Mouse (Mus musculus): ENCODE measurements around the gene Shld1.
A peak's percentile ranks its signal among the peaks of the same experiment; 100 is the strongest.

Shld1 gene

DNA sequence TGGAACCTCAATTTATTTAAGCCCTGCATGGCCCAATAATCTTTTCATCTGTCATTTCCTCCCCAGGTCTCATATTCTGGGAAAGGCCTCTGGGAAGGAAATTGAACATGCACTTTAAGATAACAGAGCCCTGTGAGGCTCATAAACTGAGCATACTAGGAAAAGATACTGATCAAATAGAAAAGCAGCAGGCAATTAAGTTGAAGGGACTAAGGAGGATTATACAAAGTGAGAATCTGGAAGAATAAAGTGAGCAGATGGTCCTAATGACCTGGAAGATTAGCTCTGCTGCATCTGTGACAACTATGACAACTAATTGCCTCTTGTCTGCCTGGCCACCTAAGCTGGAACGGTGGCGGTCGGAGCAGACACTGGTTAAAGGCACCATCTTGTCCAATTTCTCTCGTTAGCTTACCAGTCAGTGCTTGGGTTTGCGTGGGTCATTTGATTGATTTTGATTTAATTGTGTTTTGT is 37.3 kb downstream of the Shld1 start:
- no peak for DNase-seq (ENCODE audit: low spot score in 2 of 2)

DNA sequence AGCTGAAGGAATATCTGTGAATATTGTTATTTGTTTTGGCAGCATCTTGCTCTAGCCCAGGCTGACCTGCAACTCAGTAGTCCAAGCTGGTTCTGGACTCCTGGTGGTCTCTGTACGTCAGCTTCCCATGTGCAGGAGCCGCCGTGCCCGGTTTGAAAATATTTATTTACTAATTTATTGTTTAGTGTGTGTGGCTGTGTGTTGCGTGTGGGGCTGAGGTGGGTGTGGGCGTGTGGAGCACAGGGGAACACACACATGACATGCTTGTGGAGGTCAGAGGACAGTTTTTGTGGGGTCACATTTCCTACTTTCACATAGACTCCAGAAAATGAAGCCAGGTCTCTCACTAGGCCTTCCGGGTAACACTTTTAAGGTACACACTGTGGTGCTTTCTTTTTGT is 37.8 kb downstream of the Shld1 start:
- no peak for DNase-seq (ENCODE audit: low spot score in 2 of 2)

DNA sequence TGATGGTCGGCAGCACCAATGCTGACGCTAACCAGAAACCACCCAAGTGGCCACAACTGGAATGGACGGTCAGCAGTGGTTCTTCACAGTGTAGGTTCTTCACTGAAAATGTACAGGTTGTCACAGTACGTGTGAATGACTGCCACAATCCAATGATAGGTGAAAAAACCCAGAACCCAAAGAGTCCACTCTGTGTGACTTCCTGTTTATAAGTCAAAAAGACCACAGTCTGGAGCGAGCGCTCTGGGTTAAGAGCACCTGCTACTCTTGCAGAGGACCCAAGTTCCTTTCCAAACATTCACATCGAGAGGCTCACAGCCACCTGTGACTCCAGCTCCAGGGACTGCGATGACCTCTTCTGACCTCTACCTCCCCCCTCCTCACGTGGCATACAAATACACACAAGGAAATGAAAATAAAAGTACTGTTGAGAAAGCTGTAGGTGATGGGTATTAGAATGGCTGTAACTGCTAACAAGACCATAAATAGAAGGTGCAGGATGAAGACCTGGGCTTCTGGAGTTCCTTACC is 38.7 kb downstream of the Shld1 start:
- no peak for DNase-seq (ENCODE audit: low spot score in 2 of 2)

DNA sequence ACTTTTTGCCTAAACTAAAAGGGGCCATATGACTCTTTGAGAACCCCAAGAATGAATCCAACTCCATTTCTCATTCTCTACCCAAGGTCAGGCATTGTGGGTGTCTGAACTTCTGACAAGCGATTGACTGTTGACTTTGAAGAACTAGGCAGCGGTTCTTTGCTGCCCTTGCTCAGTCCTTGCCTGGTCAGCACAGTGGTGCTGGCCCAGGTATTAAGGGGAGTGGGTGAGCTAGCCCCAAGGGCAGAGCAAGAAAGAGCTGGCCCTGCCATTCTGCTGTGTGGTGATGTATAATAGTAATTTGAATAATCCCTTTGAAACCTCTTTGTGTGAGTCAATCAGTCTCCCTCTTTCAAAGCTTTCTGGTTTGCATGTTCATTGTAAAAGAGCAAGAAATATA is 39.4 kb downstream of the Shld1 start:
- no peak for DNase-seq (ENCODE audit: low spot score in 2 of 2)

DNA sequence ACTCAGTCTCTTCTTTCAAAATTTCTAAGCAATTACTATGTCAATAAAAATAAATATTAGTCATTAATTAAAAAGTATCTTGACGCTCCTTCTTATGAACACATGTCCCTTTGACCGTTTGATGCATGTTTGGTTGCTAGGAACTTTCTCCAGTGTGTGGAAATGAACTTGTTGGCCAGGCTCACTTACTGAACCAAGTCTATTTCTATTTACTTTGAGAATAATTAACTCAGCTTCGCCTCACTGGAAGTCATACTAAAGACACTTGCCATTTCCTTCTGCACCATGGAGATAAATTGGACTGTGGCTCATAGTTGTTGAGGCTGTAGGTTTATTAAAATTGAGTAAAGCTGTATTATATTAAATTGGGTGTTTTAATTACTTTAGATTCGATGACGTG is 46.2 kb downstream of the Shld1 start:
- DNase-seq (ENCODE audit: low spot score in 2 of 2), result no peak

DNA sequence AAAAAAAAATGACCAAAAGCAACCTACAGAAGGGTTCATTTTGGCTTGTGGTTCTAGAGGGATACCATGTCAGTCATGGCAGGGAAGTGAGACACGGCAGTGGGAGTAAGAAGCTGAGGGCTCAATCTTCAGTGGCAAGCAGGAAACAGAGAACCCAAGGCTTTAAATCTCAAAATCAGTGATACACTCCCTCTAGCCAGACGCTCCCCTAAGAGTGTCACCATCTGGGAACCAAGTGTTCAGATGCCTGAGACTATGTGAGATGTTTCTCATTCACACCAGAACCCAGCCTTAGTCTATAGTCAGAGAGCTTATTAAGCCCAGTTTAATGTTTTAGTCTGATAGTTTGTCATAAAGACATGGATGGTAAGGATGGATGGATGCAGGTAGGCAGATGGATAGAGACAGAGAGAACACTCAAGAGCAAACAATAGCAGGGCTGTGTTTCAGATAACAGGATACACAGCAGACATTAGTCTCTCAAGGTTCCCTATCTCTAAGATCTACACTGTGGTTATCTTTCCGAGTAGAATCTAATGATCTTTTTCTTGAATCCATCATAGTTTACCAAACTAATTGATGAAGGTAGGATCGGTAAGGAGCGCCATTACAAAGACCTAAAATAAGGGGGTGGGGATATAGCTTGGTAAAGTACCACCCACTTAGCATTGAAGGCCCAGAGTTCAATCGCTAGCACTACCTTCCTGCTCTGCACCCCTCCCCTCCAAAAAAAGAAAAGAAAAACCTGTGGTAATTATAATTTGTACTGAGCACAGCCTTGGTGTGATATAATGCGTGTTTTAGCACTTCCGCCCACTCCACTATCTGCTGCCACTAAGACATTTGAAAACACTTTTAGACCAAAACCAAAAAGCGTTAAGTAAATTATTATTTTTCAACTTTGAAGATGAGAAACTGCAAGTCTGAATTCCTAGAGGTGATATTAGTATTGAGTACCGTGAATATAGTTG is 47.2 kb downstream of the Shld1 start:
- DNase-seq (ENCODE audit: low spot score in 2 of 2), result no peak

DNA sequence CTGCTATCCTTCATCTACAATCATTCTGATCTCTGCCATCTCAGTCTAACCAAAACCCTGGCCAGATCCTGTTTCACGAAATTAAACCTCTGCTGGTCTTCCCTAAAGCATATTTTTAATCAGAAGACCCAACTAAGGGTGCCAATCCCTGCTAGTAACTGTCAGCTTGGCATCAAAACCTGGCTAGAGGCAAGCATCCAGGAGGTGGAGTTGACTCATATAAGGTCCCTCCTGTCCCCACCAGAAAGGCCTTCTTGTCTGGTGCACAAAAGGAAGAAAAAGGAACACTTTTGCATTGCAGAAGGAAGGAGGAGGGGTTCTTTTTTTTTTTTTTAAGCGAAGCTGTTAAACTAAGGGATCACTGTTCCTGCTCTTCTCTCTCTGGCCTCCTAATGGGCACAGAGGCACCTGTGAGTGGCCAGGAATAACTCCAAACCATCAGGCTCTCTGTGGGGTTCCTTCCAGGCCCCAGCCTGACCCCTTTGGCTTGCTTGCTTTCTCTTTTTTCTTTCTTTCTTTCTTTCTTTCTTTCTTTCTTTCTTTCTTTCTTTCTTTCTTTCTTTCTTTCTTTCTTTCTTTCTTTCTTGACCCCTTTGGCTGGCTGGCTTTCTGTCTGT is 52.2 kb downstream of the Shld1 start:
- no peak for DNase-seq (ENCODE audit: low spot score in 2 of 2)

DNA sequence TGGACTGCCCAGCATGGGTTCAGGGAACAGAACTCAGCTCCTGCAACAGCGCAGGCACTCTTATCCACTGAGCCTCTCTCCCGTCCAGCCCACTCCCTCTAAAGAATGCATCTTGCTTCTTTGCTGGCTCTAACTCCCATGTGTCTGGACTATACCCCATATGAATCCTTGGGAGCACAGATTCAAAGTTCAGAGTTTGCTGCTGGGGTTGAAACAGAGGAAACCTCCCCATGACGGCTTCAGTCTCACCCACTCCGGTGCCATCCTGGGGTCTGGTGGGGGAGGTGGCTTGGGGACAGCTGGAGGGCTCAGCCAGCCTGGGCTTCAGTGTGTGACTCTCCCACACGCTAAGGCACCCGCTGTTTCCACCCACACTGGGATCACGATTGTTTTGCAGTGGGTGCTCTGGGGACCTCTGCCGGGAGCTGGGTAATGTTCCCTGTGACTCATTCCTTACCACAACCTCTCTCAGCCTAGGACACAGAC is 55.2 kb downstream of the Shld1 start:
- no peak for DNase-seq (ENCODE audit: low spot score in 2 of 2)

DNA sequence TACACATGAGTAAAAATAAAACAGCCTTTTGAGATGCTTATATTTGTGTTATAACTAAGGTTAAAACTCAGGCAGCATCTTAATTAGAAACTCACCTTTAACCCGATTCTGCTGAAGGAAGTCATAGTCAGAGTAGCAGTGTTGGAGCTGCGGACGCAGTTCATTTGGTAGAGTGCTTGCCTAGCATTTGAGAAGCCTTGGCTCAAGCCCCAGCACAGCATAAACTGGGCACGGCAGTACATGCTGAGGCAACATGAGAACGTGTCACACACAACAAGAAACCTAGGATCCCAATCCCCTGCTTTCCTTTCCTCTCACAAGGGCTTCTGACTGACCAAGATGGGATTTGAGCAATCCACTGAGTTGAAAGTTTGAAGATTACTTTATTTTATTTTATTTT is 58.1 kb downstream of the Shld1 start:
- DNase-seq (ENCODE audit: low spot score in 2 of 2), result no peak

DNA sequence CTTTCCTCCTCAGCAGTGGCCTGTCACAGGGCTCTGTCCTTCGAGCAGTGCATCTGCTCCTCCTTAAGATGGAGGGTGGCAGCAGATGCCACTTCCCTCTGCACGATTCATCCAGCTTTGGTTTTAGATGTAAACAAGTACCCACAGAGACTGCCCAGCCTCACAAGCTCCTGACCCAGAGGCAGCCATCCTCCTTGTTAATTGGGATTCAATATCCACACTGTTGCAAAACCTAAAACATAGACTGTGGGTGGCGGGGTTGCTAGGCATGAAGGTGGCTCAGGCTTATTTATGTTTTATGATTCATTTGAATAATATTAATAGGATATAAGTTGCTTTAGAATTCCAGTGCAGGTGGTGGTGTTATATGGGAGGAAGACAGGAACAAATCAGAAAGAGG is 59.4 kb downstream of the Shld1 start:
- no peak for DNase-seq (ENCODE audit: low spot score in 2 of 2)

DNA sequence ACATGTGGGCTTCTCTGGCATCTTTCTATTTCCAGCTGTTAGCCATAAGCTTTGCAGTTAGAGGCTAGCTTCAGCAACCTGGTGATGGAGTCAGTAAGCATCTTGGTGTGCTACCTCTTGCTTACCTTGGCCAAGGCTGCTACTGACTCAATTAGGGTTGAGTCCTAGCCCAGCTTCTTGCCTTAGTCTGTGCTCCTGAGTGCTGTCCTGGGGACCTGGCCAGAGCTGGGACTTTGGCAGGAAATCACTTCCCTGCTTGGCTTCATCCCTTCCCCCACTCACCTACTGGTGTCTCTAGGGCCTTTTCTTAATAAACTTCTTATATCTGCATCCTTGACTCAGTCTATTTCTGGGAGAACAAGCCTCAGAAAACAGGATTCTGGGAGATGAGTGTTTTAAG is 64.0 kb downstream of the Shld1 start:
- DNase-seq (ENCODE audit: low spot score in 2 of 2), result no peak

DNA sequence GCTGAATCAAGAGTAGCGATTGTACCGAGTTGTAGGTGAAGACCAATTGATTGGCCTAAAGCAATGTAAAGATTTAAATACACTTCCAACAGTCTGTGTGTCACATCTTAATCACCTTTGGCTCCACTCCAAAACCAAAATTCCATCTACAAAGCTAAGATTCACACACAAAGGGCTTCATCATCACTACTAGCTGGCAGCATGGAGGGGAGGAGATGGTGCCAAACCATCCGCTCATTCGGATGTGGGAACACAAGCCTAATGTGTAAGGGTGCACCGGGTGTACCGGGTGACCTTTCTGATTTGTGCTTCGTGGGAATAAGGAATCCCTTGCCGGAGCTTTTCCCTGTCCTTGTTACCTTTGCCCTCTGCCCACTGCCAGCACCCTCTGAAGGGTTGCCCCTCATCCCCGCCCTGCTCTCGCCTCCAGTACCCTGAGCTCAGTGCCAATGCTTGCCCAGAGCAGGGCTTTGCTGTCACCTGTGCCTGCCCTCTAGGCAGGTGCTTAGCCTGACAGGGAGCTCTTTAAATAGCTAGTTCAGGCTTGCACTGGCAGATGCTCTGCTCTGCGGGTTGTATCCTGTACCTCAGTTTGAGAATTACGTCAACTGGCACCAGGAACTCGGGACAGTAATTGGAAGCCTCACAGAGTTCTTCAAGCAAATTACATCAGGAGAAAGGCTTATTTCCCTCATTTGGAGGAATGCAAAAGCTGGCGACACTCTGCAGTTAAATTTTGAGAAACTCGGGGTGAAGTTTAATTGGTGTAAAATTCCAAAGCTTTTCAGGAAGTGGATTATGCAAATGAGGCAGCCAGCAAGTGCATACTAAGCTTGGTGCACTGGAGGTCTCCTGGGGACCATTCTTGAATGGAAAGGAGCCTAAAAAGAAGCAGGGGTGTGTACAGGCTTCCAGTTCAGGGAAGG is 64.7 kb downstream of the Shld1 start:
- no peak for DNase-seq (ENCODE audit: low spot score in 2 of 2)

DNA sequence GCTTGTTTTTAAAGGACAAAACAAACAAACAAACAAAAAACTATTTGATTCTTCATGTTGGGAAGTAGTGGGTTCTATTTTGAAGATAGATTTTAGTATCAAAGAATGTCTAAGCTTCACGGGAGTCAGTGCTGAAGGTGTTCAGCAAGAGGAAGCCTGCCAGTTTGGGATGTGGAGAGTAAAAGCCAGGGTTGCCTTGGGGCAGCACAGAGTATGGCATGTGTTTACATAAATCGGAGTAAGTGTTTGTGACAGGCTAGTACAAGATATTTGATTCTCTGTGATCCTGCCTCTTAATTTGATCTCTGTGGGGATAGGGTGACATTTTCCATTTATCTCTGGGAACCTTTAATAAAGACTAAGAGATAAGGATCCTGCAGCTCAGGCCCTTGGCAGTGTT is 65.7 kb downstream of the Shld1 start:
- DNase-seq (ENCODE audit: low spot score in 2 of 2), result no peak

DNA sequence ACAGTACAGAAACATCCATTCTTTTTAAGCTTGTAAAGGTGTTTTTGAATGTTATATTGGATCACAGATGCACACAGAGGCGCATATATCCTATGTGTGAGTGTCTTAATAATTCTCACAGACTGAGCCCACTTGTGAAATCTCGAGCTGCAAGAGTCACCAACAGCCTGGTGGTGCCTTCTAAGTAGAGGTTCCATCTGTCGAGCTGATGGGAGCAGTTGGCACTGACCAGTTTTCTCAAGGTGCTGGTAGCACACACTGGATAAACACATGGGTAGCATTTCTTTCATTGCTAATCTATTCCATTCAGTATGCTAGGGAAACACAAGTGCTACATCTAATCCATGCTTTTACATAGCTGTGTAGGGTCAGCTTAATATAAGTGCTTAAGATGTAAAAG is 66.4 kb downstream of the Shld1 start:
- DNase-seq (ENCODE audit: low spot score in 2 of 2), result no peak

DNA sequence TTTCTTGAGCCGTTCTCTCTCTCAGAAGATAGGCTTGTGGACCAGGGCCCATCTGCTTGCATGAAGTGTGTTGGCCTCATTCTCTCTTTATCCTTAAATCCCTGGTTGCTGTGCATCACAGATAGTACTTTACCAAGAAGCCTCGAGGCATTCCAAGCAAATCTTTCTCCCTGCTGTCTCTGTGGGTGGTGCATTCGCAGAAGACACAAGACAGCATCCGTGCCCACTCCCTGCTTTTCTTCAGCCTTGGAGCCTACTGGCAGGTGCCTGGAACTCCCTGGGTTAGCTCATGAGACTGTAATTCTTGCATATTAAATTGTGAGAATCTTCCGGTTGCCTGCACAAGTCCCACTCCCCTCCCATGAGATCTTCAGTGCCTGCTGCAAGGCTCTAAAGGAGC is 71.2 kb downstream of the Shld1 start:
- no peak for DNase-seq (ENCODE audit: low spot score in 2 of 2)

DNA sequence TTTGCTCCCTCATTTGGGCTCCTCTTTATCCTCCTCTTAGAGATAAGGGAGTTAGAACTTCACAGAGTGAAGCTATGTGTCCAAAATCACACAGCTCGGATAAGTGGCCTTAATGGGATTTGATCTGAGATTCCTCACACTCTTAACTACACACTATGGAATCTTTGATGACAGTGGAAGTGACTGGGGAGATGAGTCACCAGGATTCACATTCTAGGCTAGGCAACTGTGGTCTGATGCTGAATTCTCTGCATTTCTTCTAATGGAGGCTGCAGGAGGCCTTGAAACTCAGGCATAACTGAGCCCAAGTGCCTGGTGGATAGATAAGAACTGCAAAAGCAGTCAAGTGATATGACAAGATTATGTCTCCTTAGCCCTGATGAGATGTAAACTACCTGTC is 84.1 kb downstream of the Shld1 start:
- DNase-seq (ENCODE audit: low spot score in 2 of 2), result no peak

DNA sequence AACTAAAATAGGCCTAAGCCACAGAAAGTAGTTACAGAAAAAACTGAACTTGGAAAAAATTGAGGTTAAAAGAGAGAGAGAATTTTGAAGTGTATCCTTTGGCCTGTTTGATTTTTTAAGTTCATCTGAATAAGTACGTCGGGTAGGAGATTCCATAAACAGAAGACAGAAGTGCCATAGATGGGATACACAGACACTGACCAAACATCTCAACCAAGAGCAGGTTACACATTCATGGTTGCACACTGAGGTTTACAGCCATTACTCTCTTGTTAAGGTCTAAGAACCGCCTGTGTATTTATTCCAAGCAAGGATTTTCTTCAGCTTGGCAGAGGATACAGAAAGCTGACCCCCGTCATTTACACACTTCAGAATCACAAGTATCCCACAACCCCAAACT is 94.2 kb downstream of the Shld1 start, which contains the start of gene Chgb:
Gene Chgb (plus strand): TSS at position 301 of the 400 bp plus-strand sequence.
- DNase-seq (ENCODE audit: low spot score in 2 of 2), result no peak

DNA sequence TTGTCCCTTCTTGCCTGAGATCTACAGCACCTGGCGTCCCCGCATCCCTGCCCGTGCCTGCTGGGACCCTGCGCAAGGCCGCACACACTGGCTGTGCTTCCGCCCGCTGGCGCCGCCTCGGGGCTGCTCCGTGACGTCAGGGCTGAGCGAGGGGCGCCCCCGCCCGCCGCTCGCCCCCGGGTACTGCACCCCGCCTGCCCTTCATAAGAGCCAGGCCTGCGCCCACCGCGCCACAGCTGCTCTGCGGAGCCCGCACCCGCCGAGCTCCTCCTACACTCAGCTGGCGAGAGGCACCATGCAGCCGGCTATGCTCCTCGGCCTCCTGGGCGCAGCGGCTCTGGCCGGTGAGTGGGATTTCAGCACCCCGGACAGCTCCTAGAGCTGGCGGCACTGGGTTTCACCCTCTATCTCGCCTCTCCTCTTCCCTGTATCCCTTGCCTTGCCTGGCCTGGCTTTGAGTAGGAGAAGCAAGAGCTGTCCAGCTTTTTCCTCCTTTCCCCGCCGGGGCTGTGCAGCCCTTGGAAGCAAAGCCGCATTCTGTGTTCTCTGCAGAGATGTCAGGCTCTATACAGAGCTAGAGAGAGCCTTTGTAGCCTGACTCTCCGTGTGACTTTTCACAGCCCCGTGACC is 94.8 kb downstream of the Shld1 start:
- peak; percentile 57 to 83 for DNase-seq (ENCODE audit: low spot score in 2 of 2)

DNA sequence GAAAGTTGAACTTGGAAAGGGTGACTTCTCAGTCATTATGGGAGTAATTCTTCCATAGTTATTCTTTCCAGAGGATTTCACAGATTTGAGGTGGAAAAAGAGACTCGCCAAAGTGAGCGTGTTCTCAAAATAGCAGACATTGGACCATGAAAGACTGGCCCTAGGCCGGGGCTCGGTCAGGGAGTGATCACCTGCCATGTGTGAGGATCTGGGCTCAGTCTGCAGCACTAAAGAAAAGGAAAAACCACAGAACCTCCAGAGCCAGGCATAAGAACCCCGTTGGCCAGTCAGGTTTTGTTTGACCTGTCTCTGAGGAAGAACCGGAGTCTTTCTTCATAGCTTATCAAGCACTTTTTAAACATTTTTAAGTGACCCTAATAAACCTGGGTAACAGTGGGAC is 97.3 kb downstream of the Shld1 start:
- DNase-seq (ENCODE audit: low spot score in 2 of 2), result no peak

DNA sequence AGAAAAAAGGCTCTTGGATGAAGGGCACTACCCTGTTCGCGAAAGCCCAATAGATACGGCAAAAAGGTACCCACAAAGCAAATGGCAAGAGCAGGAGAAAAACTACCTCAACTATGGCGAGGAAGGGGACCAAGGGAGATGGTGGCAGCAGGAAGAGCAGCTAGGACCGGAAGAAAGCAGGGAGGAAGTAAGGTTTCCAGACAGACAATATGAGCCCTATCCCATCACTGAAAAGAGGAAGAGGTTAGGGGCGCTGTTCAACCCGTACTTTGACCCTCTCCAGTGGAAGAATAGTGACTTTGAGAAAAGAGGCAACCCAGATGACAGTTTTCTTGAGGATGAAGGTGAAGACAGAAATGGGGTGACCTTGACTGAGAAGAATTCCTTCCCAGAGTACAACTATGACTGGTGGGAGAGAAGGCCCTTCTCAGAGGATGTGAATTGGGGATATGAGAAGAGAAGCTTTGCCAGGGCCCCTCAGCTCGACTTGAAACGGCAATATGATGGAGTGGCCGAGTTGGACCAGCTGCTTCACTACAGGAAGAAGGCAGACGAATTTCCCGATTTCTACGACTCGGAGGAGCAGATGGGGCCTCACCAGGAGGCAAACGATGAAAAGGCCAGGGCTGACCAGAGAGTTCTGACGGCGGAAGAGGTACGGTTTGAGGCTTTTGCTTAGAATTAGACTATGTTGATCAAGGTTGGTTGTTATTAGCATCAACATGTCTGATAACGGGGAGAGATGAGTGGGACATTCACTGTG is 106.9 kb downstream of the Shld1 start:
- DNase-seq (ENCODE audit: low spot score in 2 of 2), result no peak
